Mouse (Mus musculus) embryonic facial prominence, embryonic 13.5 days (tissue): ENCODE data around the gene Gpr15. TPM values are rescaled to one million over a fixed set of nuclear protein-coding genes. Genes with fewer than 3 reads are reported as not detected.
A peak's percentile ranks its signal among the peaks of the same experiment; 100 is the strongest.

ENCODE experiments used
- ATAC-seq: fragments of 200-750 bp; cut with Nextera tagmentation; 2 replicates; pipeline ENCODE4 v1.8.0; 2017; ENCODE audit warnings: low read depth; ENCODE audit not compliant: insufficient number of reproducible peaks, insufficient read depth, low FRiP score, low TSS enrichment
- H3K27ac ChIP-seq: fragments of 300-500 bp; sonication (generic); 2 replicates; pipeline ENCODE4 v1.5.1; 2015; ENCODE audit warnings: moderate library complexity, mild to moderate bottlenecking, inconsistent platforms
- H3K27me3 ChIP-seq: fragments of 300-500 bp; sonication (generic); 2 replicates; pipeline ENCODE4 v1.6.1; 2015; ENCODE audit warnings: mild to moderate bottlenecking, inconsistent platforms
- H3K36me3 ChIP-seq: fragments of 300-500 bp; sonication (generic); 2 replicates; pipeline ENCODE4 v1.6.1; 2015; ENCODE audit warnings: mild to moderate bottlenecking, inconsistent platforms
- H3K4me1 ChIP-seq: fragments of 300-500 bp; sonication (generic); 2 replicates; pipeline ENCODE4 v1.6.1; 2015; ENCODE audit warnings: inconsistent platforms
- H3K4me2 ChIP-seq: fragments of 300-500 bp; sonication (generic); 2 replicates; pipeline ENCODE4 v1.6.1; 2015; ENCODE audit warnings: moderate library complexity, mild to moderate bottlenecking, inconsistent platforms
- H3K4me3 ChIP-seq: fragments of 300-500 bp; sonication (generic); 2 replicates; pipeline ENCODE4 v1.5.1; 2015; ENCODE audit warnings: mild to moderate bottlenecking, inconsistent platforms
- H3K9ac ChIP-seq: fragments of 300-500 bp; sonication (generic); 2 replicates; pipeline ENCODE4 v1.6.1; 2015; ENCODE audit warnings: mild to moderate bottlenecking, inconsistent platforms
- H3K9me3 ChIP-seq: fragments of 300-500 bp; sonication (generic); 2 replicates; pipeline ENCODE4 v1.6.1; 2016; ENCODE audit warnings: inconsistent platforms
- WGBS: fragments of 180-500 bp; shearing (Covaris S2); methylation state at CpG from one replicate; pipeline ENCODE4 v1.1.7; 2015; ENCODE audit warnings: mixed read lengths; 5-methylcytosine and 5-hydroxymethylcytosine counted together
- polyA plus RNA-seq: library from polyadenylated mRNA; unstranded; fragments of >200 nt; fragmentation: Nextera tagmentation; extraction: Ambion mirVana; gene quantifications from 2 replicates; pipeline ENCODE4 v1.2.1, GENCODE M21; 2015

The Gpr15 gene
- polyA plus RNA-seq, 1 experiment from 2014 or later: 0.21 TPM

DNA sequence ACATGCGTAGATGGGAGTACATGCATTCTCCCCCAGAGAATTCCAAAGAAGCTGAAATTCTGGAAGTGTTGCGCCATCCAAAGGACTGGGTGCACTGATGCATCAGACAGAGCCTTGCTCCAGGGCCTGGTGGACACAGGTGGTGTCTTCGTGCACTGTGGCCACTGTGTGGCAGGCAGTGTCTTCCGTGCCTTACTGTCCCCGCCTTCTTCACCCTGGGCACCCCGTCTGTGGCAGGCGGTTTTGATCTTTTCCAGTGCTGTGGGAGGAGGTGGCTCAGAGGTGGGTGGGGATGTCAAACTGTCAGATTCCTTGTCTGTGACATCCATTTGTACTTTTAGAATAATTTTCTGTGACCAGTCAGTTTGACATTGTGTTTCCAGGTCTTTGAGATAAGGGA is 40.2 kb downstream of the Gpr15 start:
- Histone ChIP-seq H3K27ac (no peak overlapping the region), H3K4me1 (0 out of 2 replicates have a peak, but pooled peaks cover 5% of the 10 kb centered on the region), H3K4me2 (no peak overlapping the region), H3K36me3 (peaks cover 51% of the 10 kb centered on the region), H3K9ac (no peak overlapping the region), H3K27me3 (no peaks in the 10 kb centered on the region), H3K4me3 (no peak overlapping the region), H3K9me3 (no peaks in the 10 kb centered on the region)
- no peak for ATAC-seq
- 82% methylated on average over 7 of the region's 7 CpGs for WGBS

DNA sequence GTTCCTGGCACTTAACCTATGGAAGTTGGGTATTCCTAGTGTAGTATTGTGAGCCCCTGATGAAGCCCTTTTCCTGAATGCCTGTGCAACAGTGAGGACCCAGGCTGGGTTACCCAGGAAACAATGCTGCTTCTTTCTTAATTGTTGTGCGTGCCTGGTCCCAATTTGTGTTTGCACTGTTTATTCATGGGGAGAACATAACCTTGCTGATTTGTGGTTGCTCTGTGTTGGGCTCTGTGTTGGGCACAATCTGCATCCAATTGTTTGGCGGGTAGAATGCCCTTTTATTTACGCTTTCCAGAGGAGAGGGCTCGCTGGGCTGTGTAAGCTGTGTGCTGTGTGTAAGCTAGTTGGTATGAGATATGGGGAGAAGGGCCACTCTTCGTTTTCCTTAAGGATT is 41.4 kb downstream of the Gpr15 start:
- Histone ChIP-seq H3K4me1 (peaks cover 5% of the 10 kb centered on the region; the same call in 1 of the 2 replicates), H3K27me3 (no peaks in the 10 kb centered on the region), H3K4me2 (no peak overlapping the region), H3K9me3 (no peaks in the 10 kb centered on the region), H3K9ac (no peak overlapping the region), H3K27ac (no peak overlapping the region; the same call in 1 of the 2 replicates), H3K4me3 (no peak overlapping the region), H3K36me3 (peaks cover 59% of the 10 kb centered on the region)
- 54% methylated on average over 5 of the region's 5 CpGs for WGBS
- ATAC-seq: no peak

DNA sequence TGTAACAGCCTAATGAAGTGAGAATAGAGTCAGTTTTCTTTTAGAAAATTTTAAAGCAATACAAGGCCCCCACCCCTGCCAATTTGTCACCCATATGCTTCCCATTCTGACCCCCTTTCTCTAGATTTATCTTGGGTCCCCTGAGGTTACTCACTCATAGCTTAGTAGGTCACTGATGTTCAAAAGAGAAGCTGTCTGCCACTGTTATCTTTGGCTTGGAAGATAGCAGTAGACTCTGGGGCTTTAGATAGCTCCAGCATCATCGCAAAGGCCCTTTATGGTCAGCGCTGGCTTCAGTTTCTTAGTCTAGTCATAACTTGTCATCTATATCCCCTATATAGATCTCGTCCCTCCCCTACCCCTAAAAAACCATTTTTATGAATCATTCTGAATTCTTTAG is 42.2 kb downstream of the Gpr15 start:
- 79% methylated on average over 3 of the region's 3 CpGs for WGBS
- Histone ChIP-seq H3K27me3 (no peaks in the 10 kb centered on the region), H3K4me2 (no peak overlapping the region), H3K9me3 (no peaks in the 10 kb centered on the region), H3K4me3 (no peak overlapping the region), H3K4me1 (peaks cover 9% of the 10 kb centered on the region), H3K27ac (no peak overlapping the region), H3K9ac (no peak overlapping the region), H3K36me3 (peaks cover 57% of the 10 kb centered on the region)
- ATAC-seq: no peak

DNA sequence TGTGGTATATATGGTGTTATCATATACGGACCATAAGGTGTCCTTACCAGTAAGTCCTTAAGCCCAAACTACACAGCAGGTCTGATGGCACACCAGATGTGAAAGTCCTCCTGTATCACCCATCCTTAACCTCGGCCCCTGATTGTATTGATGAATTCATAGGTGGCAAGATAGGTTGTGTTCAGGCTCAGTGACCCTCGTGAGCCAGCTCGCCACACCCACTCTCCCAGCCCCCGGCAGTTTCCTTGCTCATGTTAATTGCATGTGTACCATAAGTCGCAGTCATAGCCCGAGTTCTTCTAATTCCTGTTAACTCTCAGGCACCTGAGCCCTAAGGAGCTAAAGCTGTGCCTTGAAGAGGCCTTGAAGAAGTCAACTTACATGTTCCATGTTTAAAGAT is 42.7 kb downstream of the Gpr15 start:
- Histone ChIP-seq H3K4me3 (no peak overlapping the region), H3K4me2 (no peak overlapping the region), H3K36me3 (peaks cover 52% of the 10 kb centered on the region), H3K9me3 (no peaks in the 10 kb centered on the region), H3K27ac (no peak overlapping the region), H3K27me3 (no peaks in the 10 kb centered on the region), H3K4me1 (peaks cover 14% of the 10 kb centered on the region), H3K9ac (no peak overlapping the region)
- 81% methylated on average over 7 of the region's 7 CpGs for WGBS
- ATAC-seq: no peak

DNA sequence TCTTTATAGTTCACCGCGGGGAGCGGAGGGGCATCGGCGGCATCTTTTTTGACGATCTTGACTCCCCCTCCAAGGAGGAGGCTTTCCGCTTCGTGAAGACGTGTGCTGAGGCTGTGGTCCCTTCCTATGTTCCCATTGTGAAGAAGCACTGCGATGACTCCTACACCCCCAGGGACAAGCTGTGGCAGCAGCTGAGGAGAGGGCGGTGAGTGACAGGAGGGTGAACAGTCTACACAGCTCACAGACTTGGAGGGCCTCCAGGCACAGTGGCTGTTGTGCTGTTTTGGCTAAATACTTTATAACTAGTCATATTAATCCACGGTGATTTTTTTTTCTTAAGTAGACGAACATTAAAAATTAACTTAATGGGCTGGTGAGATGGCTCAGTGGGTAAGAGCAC is 43.6 kb downstream of the Gpr15 start:
- peaks cover 47% of the 10 kb centered on the region for H3K36me3 ChIP-seq
- no peak overlapping the region for H3K4me2 ChIP-seq
- peaks cover 17% of the 10 kb centered on the region for H3K4me1 ChIP-seq
- H3K9ac ChIP-seq: no peak overlapping the region
- 95% methylated on average over 13 of the region's 13 CpGs for WGBS
- H3K9me3 ChIP-seq: no peaks in the 10 kb centered on the region
- H3K27ac ChIP-seq: no peak overlapping the region
- no peaks in the 10 kb centered on the region for H3K27me3 ChIP-seq
- H3K4me3 ChIP-seq: no peak overlapping the region
- ATAC-seq: no peak

DNA sequence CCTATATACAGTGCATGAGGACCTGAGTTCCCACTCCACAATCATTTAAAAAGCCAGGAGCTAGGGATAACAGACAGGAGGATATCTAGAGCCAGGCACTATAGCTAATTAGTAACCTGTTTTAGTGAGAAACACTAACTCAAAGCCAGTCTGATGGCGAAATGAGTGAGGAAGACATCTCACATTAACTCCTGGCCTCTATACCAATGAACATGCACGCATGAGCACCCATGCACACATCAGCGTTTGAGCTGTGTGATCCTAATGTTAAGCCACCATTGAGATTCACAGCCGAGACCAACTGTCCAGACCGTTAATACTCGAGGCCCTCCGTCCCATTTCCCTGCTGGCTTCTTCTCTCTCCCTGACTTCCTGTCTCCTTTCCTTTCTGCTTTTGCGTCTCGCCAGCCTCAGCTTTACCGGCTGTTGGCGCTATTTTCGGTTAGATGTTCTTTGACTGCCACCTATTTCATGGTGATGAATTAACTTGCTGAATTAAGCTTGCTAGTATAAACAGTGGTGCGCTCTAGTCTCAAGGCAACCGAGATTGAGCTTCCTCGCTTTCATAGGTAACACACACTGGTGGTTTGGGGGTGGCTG is 45.0 kb downstream of the Gpr15 start:
- Histone ChIP-seq H3K36me3 (peaks cover 47% of the 10 kb centered on the region), H3K9ac (no peak overlapping the region), H3K27me3 (no peaks in the 10 kb centered on the region), H3K4me2 (no peak overlapping the region), H3K9me3 (no peaks in the 10 kb centered on the region), H3K4me1 (peaks cover 17% of the 10 kb centered on the region), H3K27ac (no peak overlapping the region), H3K4me3 (no peak overlapping the region)
- whole genome bisulfite sequencing: 95% methylated on average over 15 of the region's 15 CpGs
- ATAC-seq: no peak

DNA sequence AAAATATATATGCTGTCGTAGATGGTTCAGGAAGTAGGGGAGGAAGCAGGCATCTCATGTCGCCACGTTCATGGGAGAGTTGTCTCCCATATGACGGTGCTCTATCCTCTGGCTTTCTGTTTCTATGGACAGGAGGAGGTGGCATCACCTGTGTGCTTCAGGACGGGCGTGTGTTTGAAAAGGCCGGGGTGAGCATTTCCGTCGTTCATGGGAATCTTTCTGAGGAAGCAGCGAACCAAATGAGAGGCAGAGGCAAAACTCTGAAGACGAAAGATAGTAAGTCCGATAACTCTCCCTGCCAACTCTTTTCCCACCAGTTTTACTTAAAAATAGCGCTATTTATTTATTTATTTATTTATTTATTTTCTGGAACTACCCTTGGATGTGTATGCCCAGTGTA is 46.5 kb downstream of the Gpr15 start:
- Histone ChIP-seq H3K4me1 (peaks cover 17% of the 10 kb centered on the region), H3K27ac (no peak overlapping the region), H3K9me3 (no peaks in the 10 kb centered on the region), H3K27me3 (no peaks in the 10 kb centered on the region), H3K9ac (no peak overlapping the region), H3K4me3 (no peak overlapping the region), H3K4me2 (no peak overlapping the region), H3K36me3 (peaks cover 37% of the 10 kb centered on the region)
- WGBS: 91% methylated on average over 13 of the region's 13 CpGs
- ATAC-seq: no peak

DNA sequence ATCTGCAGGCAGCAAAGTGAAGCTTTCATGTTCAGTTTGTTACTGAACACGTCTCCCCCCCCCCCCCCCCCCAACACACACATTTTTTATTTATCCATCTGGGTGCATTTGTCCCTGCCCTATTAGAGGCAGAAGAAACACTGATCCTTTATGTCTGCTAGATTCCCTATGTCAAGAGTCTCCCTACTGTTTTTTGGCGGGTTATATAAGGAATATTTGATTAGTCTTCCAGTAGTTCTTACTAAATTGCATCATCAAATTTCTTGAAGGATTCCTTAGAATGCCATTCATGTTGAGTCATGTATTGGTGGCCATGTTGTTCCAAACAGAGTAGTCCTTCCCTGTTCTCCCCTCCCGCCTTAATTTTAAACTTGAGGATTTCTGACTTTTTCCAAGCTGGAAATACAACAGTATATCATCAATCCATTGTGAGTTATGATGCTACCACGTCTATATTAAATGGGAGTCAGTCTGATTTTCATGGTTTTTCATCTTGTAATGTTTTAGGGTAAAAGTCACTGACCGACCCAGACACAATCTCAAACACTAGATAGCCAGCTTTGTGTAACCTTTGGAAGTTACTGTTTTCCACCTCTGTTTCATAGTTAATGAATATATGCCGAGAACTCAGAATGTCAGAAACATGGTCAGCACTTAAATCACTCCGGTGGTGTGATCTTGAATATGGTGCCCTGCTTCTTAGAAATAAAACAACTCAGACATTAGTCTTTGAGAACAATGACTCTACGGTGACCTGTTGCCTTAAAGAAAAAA is 47.5 kb downstream of the Gpr15 start:
- no peak for ATAC-seq

DNA sequence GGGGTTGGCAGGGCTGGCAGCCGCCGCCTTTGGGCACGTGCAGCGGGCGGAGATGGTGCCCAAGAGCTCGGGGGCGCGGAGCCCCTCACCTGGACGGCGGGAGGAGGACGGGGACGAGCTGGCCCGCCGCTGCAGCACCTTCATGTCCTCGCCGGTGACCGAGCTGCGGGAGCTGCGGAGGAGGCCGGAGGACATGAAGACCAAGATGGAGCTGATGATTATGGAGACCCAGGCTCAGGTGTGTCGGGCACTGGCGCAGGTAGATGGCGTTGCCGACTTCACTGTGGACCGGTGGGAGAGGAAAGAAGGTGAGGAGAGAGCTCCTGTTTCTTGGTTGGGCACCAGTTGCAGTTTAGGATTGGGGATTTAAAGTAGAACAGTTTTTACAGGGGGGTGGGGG is 48.2 kb downstream of the Gpr15 start:
- WGBS: 0% methylated on average over 25 of the region's 25 CpGs
- Histone ChIP-seq H3K4me3 (peak overlapping the region; percentile 94), H3K27ac (peak overlapping the region; percentile 81), H3K27me3 (no peaks in the 10 kb centered on the region), H3K9me3 (no peaks in the 10 kb centered on the region), H3K36me3 (peaks cover 24% of the 10 kb centered on the region), H3K4me2 (peak overlapping the region; percentile 80), H3K4me1 (peaks cover 13% of the 10 kb centered on the region), H3K9ac (peak overlapping the region; percentile 86)
- ATAC-seq: no peak; the same call in none of the 2 replicates

More for the DNA sequence above, 47.5 kb downstream of the Gpr15 start:
- Histone ChIP-seq H3K36me3 (peaks cover 30% of the 10 kb centered on the region), H3K4me2 (peak overlapping the region; percentile 80), H3K9ac (no peak overlapping the region), H3K9me3 (no peaks in the 10 kb centered on the region), H3K4me3 (peak overlapping the region; percentile 94), H3K27ac (no peak overlapping the region), H3K27me3 (no peaks in the 10 kb centered on the region), H3K4me1 (peaks cover 15% of the 10 kb centered on the region)
- 72% methylated on average over 8 of the region's 8 CpGs for WGBS

DNA sequence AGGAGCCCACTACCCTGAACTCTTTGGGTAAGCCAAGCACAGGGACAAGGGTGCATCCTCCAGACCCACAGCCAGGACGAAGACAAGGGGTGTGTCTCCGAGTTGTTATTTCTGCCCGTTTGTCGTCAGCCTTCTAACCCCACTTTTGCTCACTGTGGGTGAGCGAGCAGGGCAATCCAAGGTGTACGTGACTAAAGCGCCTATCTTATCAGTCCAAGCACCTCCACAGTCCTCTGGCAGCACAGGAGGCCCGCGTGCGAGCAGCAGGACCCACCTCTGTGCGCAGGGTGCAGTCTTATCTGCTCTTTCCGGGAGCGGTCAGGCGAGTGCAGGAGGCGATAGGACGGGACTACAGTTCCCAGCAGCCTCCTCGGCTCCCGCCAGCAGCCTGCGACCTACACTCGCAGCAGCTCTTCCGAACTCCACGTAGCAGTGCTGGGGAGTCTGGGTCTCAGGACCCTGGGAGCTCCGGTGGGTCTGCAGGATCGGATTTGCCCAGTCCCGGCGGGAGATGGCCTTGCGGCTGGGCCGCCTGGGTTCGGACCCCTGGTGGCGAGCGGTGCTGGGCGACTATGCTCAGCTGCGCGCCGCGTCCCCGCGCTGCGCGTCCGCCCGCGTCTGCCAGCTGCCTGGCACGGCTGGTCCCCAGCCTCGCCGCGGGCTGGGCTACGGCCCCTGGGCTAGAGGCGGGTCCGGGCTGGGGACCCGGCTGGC is 48.8 kb downstream of the Gpr15 start, which contains the start of gene Cpox:
TSS of gene Cpox (plus strand) at position 376 of the 714 bp plus-strand sequence.
- under 1% methylated on average over 51 of the region's 51 CpGs for WGBS
- Histone ChIP-seq H3K4me2 (peak within 1 kb of the TSS; percentile 80), H3K27ac (peak within 1 kb of the TSS; percentile 81), H3K9me3 (no peaks in the 10 kb centered on the region), H3K9ac (peak within 1 kb of the TSS; percentile 86), H3K27me3 (no peaks in the 10 kb centered on the region), H3K36me3 (peaks cover 21% of the 10 kb centered on the region), H3K4me3 (peak within 1 kb of the TSS; percentile 94), H3K4me1 (peaks cover 13% of the 10 kb centered on the region)
- peak; percentile 95 for ATAC-seq

DNA sequence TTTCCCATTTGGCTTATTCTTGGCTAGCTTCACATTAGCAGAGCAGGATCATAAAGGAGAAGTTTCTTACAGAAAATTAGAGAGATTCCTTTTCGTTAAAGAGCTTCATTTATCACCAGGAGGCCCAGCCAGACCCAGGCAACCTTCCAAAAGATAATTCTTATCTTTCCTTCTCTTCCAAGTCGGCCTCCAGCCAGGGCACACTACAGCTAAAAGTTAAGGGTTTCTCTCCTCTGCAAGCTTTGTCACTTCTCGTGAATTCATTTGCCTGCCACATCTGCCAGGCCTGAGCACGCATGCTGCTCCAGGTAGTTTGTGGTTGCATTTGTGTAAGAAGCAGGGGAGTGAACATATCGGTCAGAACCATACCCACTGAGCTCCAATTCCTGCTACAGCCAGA is 49.6 kb downstream of the Gpr15 start:
- H3K36me3 ChIP-seq: peaks cover 13% of the 10 kb centered on the region
- H3K9me3 ChIP-seq: no peaks in the 10 kb centered on the region
- H3K27ac ChIP-seq: no peak overlapping the region
- peak overlapping the region; percentile 94; the same call in 1 of the 2 replicates for H3K4me3 ChIP-seq
- H3K27me3 ChIP-seq: no peaks in the 10 kb centered on the region
- WGBS: 55% methylated on average over 5 of the region's 5 CpGs
- no peak overlapping the region for H3K9ac ChIP-seq
- peaks cover 13% of the 10 kb centered on the region for H3K4me1 ChIP-seq
- no peak for ATAC-seq
- peak overlapping the region; percentile 80 for H3K4me2 ChIP-seq
